Mouse (Mus musculus) liver, adult 2 months (tissue): Measurements from ENCODE around the gene Hyal2.

Experiments used
- CTCF ChIP-seq: fragments of 200-500 bp; IDR thresholded peaks from 2 replicates; pipeline ENCODE4 v1.5.1; 2011; ENCODE audit warnings: low read depth, low read length, control low read depth
- POLR2A ChIP-seq: fragments of 200-500 bp; IDR thresholded peaks from 2 replicates; pipeline ENCODE4 v1.6.1; 2011; ENCODE audit warnings: low read length, control low read depth; ENCODE audit not compliant: insufficient read depth; ENCODE audit errors: extremely low read depth

- no peak for TF ChIP-seq CTCF
- TF ChIP-seq POLR2A: no peak
Observed at GRCm38 (mm10) chr9:107620954-107621353, 53.2 kb downstream of the Hyal2 start.
